12 mouse cellular contexts compared by ENCODE assay signal in the genomic region with DNA sequence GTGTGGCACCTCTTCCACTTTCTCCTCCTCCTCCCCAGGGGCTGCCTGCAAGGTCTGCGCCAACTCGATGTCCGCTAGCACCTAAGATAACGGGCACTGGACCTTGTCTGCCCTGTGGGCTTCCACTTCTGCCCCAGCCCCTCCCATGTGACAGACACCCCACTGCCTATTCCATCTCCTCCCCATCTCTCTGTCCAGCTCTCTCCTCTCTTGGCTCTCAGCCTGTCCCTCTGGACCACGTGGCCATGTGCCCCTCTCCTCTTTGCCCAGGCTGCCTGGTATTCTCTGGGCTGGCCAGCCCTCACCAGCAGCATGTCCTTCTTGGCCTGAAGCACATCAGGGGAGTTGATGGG. TPM values are rescaled to one million over a fixed set of nuclear protein-coding genes. Genes with fewer than 3 reads are reported as not detected.
DNase-seq lines count a peak whose midpoint lies in the region; ATAC-seq lines count a peak whose summit lies in the region.
"Had no signal": no experiment of that assay in that cellular context is flagged by ENCODE, and none has a peak within 500 bp of the region (broad histone marks: within the 10 kb centered on the region; RNA-seq: fewer than 3 reads in every experiment).

No protein-coding gene starts in this region.

- no peak overlapping the region for H3K9ac ChIP-seq in heart, embryonic 12.5 days
- no peak overlapping the region for H3K9ac ChIP-seq in liver, embryonic 13.5 days
- no peak overlapping the region for H3K9ac ChIP-seq in liver, embryonic 11.5 days (ENCODE audit: low read depth, low read length)
- H3K9ac ChIP-seq in embryonic facial prominence, embryonic 11.5 days (replicated peaks; ENCODE audit: low read length) = peak overlapping the region; percentile 32; the same call in 1 of the 2 replicates

- 66% methylated on average over 5 of the region's 5 CpGs for WGBS in heart, embryonic 10.5 days
- 74% methylated on average over 5 of the region's 5 CpGs for WGBS in heart, embryonic 12.5 days
- 78% methylated on average over 5 of the region's 5 CpGs for WGBS in liver, embryonic 13.5 days (ENCODE audit: insufficient replicate concordance)
- WGBS in liver, embryonic 11.5 days = 51% methylated on average over 5 of the region's 5 CpGs
- 69% methylated on average over 5 of the region's 5 CpGs for WGBS in embryonic facial prominence, embryonic 11.5 days

- peaks cover 61% of the 10 kb centered on the region for H3K4me1 ChIP-seq in heart, embryonic 10.5 days
- peaks cover 48% of the 10 kb centered on the region for H3K4me1 ChIP-seq in heart, embryonic 12.5 days (replicated peaks)
- peaks cover 49% of the 10 kb centered on the region for H3K4me1 ChIP-seq in liver, embryonic 13.5 days (replicated peaks)
- H3K4me1 ChIP-seq in liver, embryonic 11.5 days (replicated peaks; ENCODE audit: control insufficient read depth, insufficient read depth, low read length) = peaks cover 29% of the 10 kb centered on the region
- H3K4me1 ChIP-seq in embryonic facial prominence, embryonic 11.5 days (ENCODE audit: control insufficient read depth, insufficient read depth, low read length) = peaks cover 10% of the 10 kb centered on the region

- no peaks in the 10 kb centered on the region for H3K9me3 ChIP-seq in heart, embryonic 10.5 days
- H3K9me3 ChIP-seq in heart, embryonic 12.5 days (replicated peaks) = no peaks in the 10 kb centered on the region
- no peaks in the 10 kb centered on the region for H3K9me3 ChIP-seq in liver, embryonic 13.5 days (replicated peaks)
- no peaks in the 10 kb centered on the region for H3K9me3 ChIP-seq in liver, embryonic 11.5 days (ENCODE audit: control insufficient read depth, low read length)
- no peaks in the 10 kb centered on the region for H3K9me3 ChIP-seq in embryonic facial prominence, embryonic 11.5 days (replicated peaks; ENCODE audit: control insufficient read depth, low read length)

- peaks cover 11% of the 10 kb centered on the region; the same call in 1 of the 2 replicates for H3K27me3 ChIP-seq in heart, embryonic 10.5 days (ENCODE audit: insufficient read depth, poor library complexity, severe bottlenecking)
- H3K27me3 ChIP-seq in heart, embryonic 12.5 days (replicated peaks) = no peaks in the 10 kb centered on the region
- no peaks in the 10 kb centered on the region for H3K27me3 ChIP-seq in liver, embryonic 13.5 days
- no peaks in the 10 kb centered on the region for H3K27me3 ChIP-seq in liver, embryonic 11.5 days (replicated peaks; ENCODE audit: control insufficient read depth, insufficient read depth, low read length)
- H3K27me3 ChIP-seq in embryonic facial prominence, embryonic 11.5 days (ENCODE audit: control insufficient read depth, insufficient read depth, low read length) = no peaks in the 10 kb centered on the region

- no peak overlapping the region for H3K4me2 ChIP-seq in heart, embryonic 12.5 days
- no peak overlapping the region for H3K4me2 ChIP-seq in liver, embryonic 13.5 days
- no peak overlapping the region for H3K4me2 ChIP-seq in liver, embryonic 11.5 days
- no peak overlapping the region for H3K4me2 ChIP-seq in embryonic facial prominence, embryonic 11.5 days (ENCODE audit: low read depth, low read length)

- DNase-seq in heart, embryonic 10.5 days (ENCODE audit: low spot score) = no peak
- DNase-seq in liver, embryonic 13.5 days = peak; percentile 1
- DNase-seq in liver, embryonic 11.5 days (ENCODE audit: low spot score) = no peak
- DNase-seq in adrenal gland, postnatal 14 days = peak; percentile 4
- no peak for DNase-seq in embryonic facial prominence, embryonic 11.5 days (ENCODE audit: low spot score)
- no peak for DNase-seq in retina, postnatal 1 day

- H3K4me3 ChIP-seq in heart, embryonic 10.5 days = no peak overlapping the region
- H3K4me3 ChIP-seq in heart, embryonic 12.5 days = no peak overlapping the region
- H3K4me3 ChIP-seq in liver, embryonic 13.5 days (replicated peaks) = no peak overlapping the region
- H3K4me3 ChIP-seq in liver, embryonic 11.5 days (ENCODE audit: low read depth, low read length) = no peak overlapping the region
- H3K4me3 ChIP-seq in embryonic facial prominence, embryonic 11.5 days (ENCODE audit: low read depth, low read length) = no peak overlapping the region

- ATAC-seq in heart, embryonic 12.5 days (ENCODE audit: insufficient number of reproducible peaks, low FRiP score) = no peak
- no peak for ATAC-seq in liver, embryonic 13.5 days (ENCODE audit: low read depth)
- no peak for ATAC-seq in liver, embryonic 11.5 days (replicated peaks; ENCODE audit: low FRiP score)
- ATAC-seq in embryonic facial prominence, embryonic 11.5 days (replicated peaks; ENCODE audit: insufficient number of reproducible peaks, low FRiP score, low TSS enrichment, low read depth) = no peak
- ATAC-seq: activated CD4-positive, CD25-positive, alpha-beta regulatory T cell, adult 4 months; intestine, postnatal 0 days had no signal

- H3K27ac ChIP-seq in heart, embryonic 10.5 days = 0 out of 2 replicates have a peak overlapping the region, but pooled peaks have one; percentile 72
- no peak overlapping the region for H3K27ac ChIP-seq in heart, embryonic 12.5 days (ENCODE audit: poor library complexity, severe bottlenecking)
- H3K27ac ChIP-seq in liver, embryonic 13.5 days = no peak overlapping the region
- H3K27ac ChIP-seq in liver, embryonic 11.5 days (ENCODE audit: low read depth, low read length) = no peak overlapping the region
- H3K27ac ChIP-seq in embryonic facial prominence, embryonic 11.5 days (replicated peaks; ENCODE audit: low read depth, low read length) = no peak overlapping the region

- H3K36me3 ChIP-seq in heart, embryonic 10.5 days = no peaks in the 10 kb centered on the region
- H3K36me3 ChIP-seq in heart, embryonic 12.5 days = no peaks in the 10 kb centered on the region
- no peaks in the 10 kb centered on the region for H3K36me3 ChIP-seq in liver, embryonic 13.5 days
- no peaks in the 10 kb centered on the region for H3K36me3 ChIP-seq in liver, embryonic 11.5 days (ENCODE audit: control insufficient read depth, insufficient read depth, low read length)
- H3K36me3 ChIP-seq in embryonic facial prominence, embryonic 11.5 days (replicated peaks; ENCODE audit: control insufficient read depth, insufficient read depth, low read depth, low read length) = no peaks in the 10 kb centered on the region

RNA-seq across cellular contexts. Expression of gene Rrp9, which starts 2.0 kb away (rescaled TPM):
- 51.3 and 74.6 TPM in 2 replicates for polyA plus RNA-seq in heart, embryonic 10.5 days (2016; fragmentation: Nextera tagmentation; extraction: Ambion mirVana)
- 32.5 and 34.5 TPM in 2 replicates for polyA plus RNA-seq in heart, embryonic 12.5 days (2016; fragmentation: Nextera tagmentation; extraction: Ambion mirVana)
- 44.2 and 47.6 TPM in 2 replicates for polyA plus RNA-seq in liver, embryonic 13.5 days (2015; fragmentation: Nextera tagmentation; extraction: Ambion mirVana)
- polyA plus RNA-seq in liver, embryonic 11.5 days (2014; fragmentation: Nextera tagmentation; extraction: Ambion mirVana) = 85.4 and 92.8 TPM in 2 replicates
- 34.2 and 53.4 TPM in 2 replicates for total RNA-seq in adrenal gland, postnatal 14 days (2021)
- polyA plus RNA-seq in embryonic facial prominence, embryonic 11.5 days (2014; fragmentation: Nextera tagmentation; extraction: Ambion mirVana) = 43.2 and 48.6 TPM in 2 replicates

RNA-seq across cellular contexts. Expression of gene Parp3, which starts 3.0 kb away (rescaled TPM):
- polyA plus RNA-seq in heart, embryonic 10.5 days (2016; fragmentation: Nextera tagmentation; extraction: Ambion mirVana) = 1.4 and 1.7 TPM in 2 replicates
- 1.0 and 1.6 TPM in 2 replicates for polyA plus RNA-seq in heart, embryonic 12.5 days (2016; fragmentation: Nextera tagmentation; extraction: Ambion mirVana)
- 0.71 and 0.75 TPM in 2 replicates for polyA plus RNA-seq in liver, embryonic 13.5 days (2015; fragmentation: Nextera tagmentation; extraction: Ambion mirVana)
- 1.5 and 1.6 TPM in 2 replicates for polyA plus RNA-seq in liver, embryonic 11.5 days (2014; fragmentation: Nextera tagmentation; extraction: Ambion mirVana)
- total RNA-seq in adrenal gland, postnatal 14 days (2021) = 24.0 and 26.5 TPM in 2 replicates
- 1.8 and 1.9 TPM in 2 replicates for polyA plus RNA-seq in embryonic facial prominence, embryonic 11.5 days (2014; fragmentation: Nextera tagmentation; extraction: Ambion mirVana)

RNA-seq across cellular contexts. Expression of gene Gpr62, which starts 8.0 kb away (rescaled TPM):
- polyA plus RNA-seq in heart, embryonic 10.5 days (2016; fragmentation: Nextera tagmentation; extraction: Ambion mirVana) = 0.14 and 0.35 TPM in 2 replicates
- 0.41 and 0.46 TPM in 2 replicates for polyA plus RNA-seq in heart, embryonic 12.5 days (2016; fragmentation: Nextera tagmentation; extraction: Ambion mirVana)
- polyA plus RNA-seq in liver, embryonic 13.5 days (2015; fragmentation: Nextera tagmentation; extraction: Ambion mirVana) = 0.09 TPM in 1 of 2 replicates, not detected in the other
- 0.11 TPM in 1 of 2 replicates, not detected in the other for polyA plus RNA-seq in liver, embryonic 11.5 days (2014; fragmentation: Nextera tagmentation; extraction: Ambion mirVana)
- 0.23 TPM in 1 of 2 replicates, not detected in the other for total RNA-seq in adrenal gland, postnatal 14 days (2021)
- polyA plus RNA-seq in embryonic facial prominence, embryonic 11.5 days (2014; fragmentation: Nextera tagmentation; extraction: Ambion mirVana) = 0.10 and 0.31 TPM in 2 replicates
- polyA plus RNA-seq: activated CD4-positive, CD25-positive, alpha-beta regulatory T cell, adult 4 months had no signal

RNA-seq across cellular contexts. Expression of gene Pcbp4, which starts 20.6 kb away (rescaled TPM):
- 135 and 186 TPM in 2 replicates for polyA plus RNA-seq in heart, embryonic 10.5 days (2016; fragmentation: Nextera tagmentation; extraction: Ambion mirVana)
- 96.9 and 109 TPM in 2 replicates for polyA plus RNA-seq in heart, embryonic 12.5 days (2016; fragmentation: Nextera tagmentation; extraction: Ambion mirVana)
- polyA plus RNA-seq in liver, embryonic 13.5 days (2015; fragmentation: Nextera tagmentation; extraction: Ambion mirVana) = 12.7 and 13.2 TPM in 2 replicates
- 62.4 and 63.2 TPM in 2 replicates for polyA plus RNA-seq in liver, embryonic 11.5 days (2014; fragmentation: Nextera tagmentation; extraction: Ambion mirVana)
- 24.3 and 32.2 TPM in 2 replicates for total RNA-seq in adrenal gland, postnatal 14 days (2021)
- 165 and 189 TPM in 2 replicates for polyA plus RNA-seq in embryonic facial prominence, embryonic 11.5 days (2014; fragmentation: Nextera tagmentation; extraction: Ambion mirVana)

RNA-seq across cellular contexts. Expression of gene Iqcf1, which starts 26.0 kb away (rescaled TPM):
- not detected in 2 replicates for polyA plus RNA-seq in heart, embryonic 10.5 days (2016; fragmentation: Nextera tagmentation; extraction: Ambion mirVana)
- not detected in 2 replicates for polyA plus RNA-seq in heart, embryonic 12.5 days (2016; fragmentation: Nextera tagmentation; extraction: Ambion mirVana)
- not detected in 2 replicates for polyA plus RNA-seq in liver, embryonic 13.5 days (2015; fragmentation: Nextera tagmentation; extraction: Ambion mirVana)
- polyA plus RNA-seq in liver, embryonic 11.5 days (2014; fragmentation: Nextera tagmentation; extraction: Ambion mirVana) = not detected in 2 replicates
- total RNA-seq in adrenal gland, postnatal 14 days (2021) = not detected in 2 replicates
- polyA plus RNA-seq in embryonic facial prominence, embryonic 11.5 days (2014; fragmentation: Nextera tagmentation; extraction: Ambion mirVana) = not detected in 2 replicates
- total RNA-seq: layer of hippocampus, postnatal 25 days had no signal
- polyA plus RNA-seq: activated CD4-positive, CD25-positive, alpha-beta regulatory T cell, adult 4 months; heart, embryonic 14.5 days; intestine, postnatal 0 days; lung, embryonic 14.5 days had no signal

Comparison
In these comparisons a context has a peak if more than half of its experiments do, and no peak if none do; other contexts are left out.
1. DNase-seq: peak in liver, embryonic 13.5 days (single experiment) and adrenal gland, postnatal 14 days (single experiment); none in heart, embryonic 10.5 days (single experiment), liver, embryonic 11.5 days (single experiment), embryonic facial prominence, embryonic 11.5 days (single experiment) and retina, postnatal 1 day (single experiment).